Mouse (Mus musculus) stomach, postnatal 0 days (tissue): Measurements from ENCODE around the gene Rph3a. TPM values are rescaled to one million over a fixed set of nuclear protein-coding genes. Genes with fewer than 3 reads are reported as not detected.
"Not testable (repeated sequence)": the region's sequence is repeated elsewhere in the genome, so short reads cannot be mapped to it uniquely, and the experiment has no call there.

Source experiments
- ATAC-seq: fragments of 200-750 bp; cut with Nextera tagmentation; 2 replicates; pipeline ENCODE4 v1.8.0; 2017; ENCODE audit not compliant: low FRiP score, low TSS enrichment
- DNase-seq: peaks from one replicate; pipeline ENCODE4 v3.0.0-alpha.2; 2016; ENCODE audit warnings: low spot score
- H3K27ac ChIP-seq: fragments of 300-500 bp; sonication (generic); replicated peaks from 2 replicates; pipeline ENCODE4 v1.5.1; 2014; ENCODE audit warnings: mild to moderate bottlenecking, control low read depth
- H3K27me3 ChIP-seq: fragments of 300-500 bp; sonication (generic); 2 replicates; pipeline ENCODE4 v1.6.1; 2014; ENCODE audit warnings: low read length; ENCODE audit not compliant: control insufficient read depth, insufficient read depth
- H3K36me3 ChIP-seq: fragments of 300-500 bp; sonication (generic); 2 replicates; pipeline ENCODE4 v1.6.1; 2014; ENCODE audit warnings: low read length, mixed read lengths; ENCODE audit not compliant: control insufficient read depth, insufficient read depth
- H3K4me1 ChIP-seq: fragments of 300-500 bp; sonication (generic); replicated peaks from 2 replicates; pipeline ENCODE4 v1.6.1; 2014; ENCODE audit warnings: antibody characterized with exemption; ENCODE audit not compliant: control insufficient read depth, insufficient read depth
- H3K4me2 ChIP-seq: fragments of 300-500 bp; sonication (generic); replicated peaks from 2 replicates; pipeline ENCODE4 v1.6.1; 2014; ENCODE audit warnings: low read depth, mild to moderate bottlenecking, control low read depth, moderate library complexity
- H3K4me3 ChIP-seq: fragments of 300-500 bp; sonication (generic); 2 replicates; pipeline ENCODE4 v1.5.1; 2014; ENCODE audit warnings: low read depth, low read length, control low read depth
- H3K9ac ChIP-seq: fragments of 300-500 bp; sonication (generic); 2 replicates; pipeline ENCODE4 v1.6.1; 2014; ENCODE audit warnings: mild to moderate bottlenecking, low read length, control low read depth, mixed read lengths
- H3K9me3 ChIP-seq: fragments of 300-500 bp; sonication (generic); 2 replicates; pipeline ENCODE4 v1.6.1; 2016; ENCODE audit warnings: low read length; ENCODE audit not compliant: control insufficient read depth
- CTCF ChIP-seq: IDR thresholded peaks from 2 replicates; pipeline ENCODE4 v1.5.1; 2016; ENCODE audit warnings: antibody characterized with exemption, low read depth, mild to moderate bottlenecking, moderate library complexity
- EP300 ChIP-seq: optimal IDR thresholded peaks from 2 replicates; pipeline ENCODE3; 2016; ENCODE audit warnings: antibody characterized with exemption
- WGBS: fragments of 180-500 bp; shearing (Covaris S2); extraction: QIAGEN DNeasy Blood & Tissue Kit; methylation state at CpG from one replicate; pipeline ENCODE4 v1.1.7; 2014; 5-methylcytosine and 5-hydroxymethylcytosine counted together
- polyA plus RNA-seq: library from polyadenylated mRNA; unstranded; fragments of >200 nt; fragmentation: Nextera tagmentation; extraction: Ambion mirVana; gene quantifications from 2 replicates; pipeline ENCODE4 v1.2.1, GENCODE M21; 2015

Rph3a gene
- polyA plus RNA-seq, 1 experiment from 2014 or later = 0.04 TPM

GRCm38 (mm10) chr5:120920296-120920695, 89.6 kb downstream of the Rph3a start:
- H3K4me1 ChIP-seq = no peaks in the 10 kb centered on the region
- H3K36me3 ChIP-seq = no peaks in the 10 kb centered on the region
- DNase-seq = no peak
- no peak overlapping the region for H3K9ac ChIP-seq
- TF ChIP-seq CTCF = no peak
- TF ChIP-seq EP300 = no peak
- no peak overlapping the region for H3K4me3 ChIP-seq
- no peak overlapping the region for H3K27ac ChIP-seq
- no peaks in the 10 kb centered on the region for H3K27me3 ChIP-seq
- no peak overlapping the region for H3K4me2 ChIP-seq
- WGBS = 76% methylated on average over 3 of the region's 3 CpGs
- ATAC-seq = no peak
- no peaks in the 10 kb centered on the region for H3K9me3 ChIP-seq

- not testable (repeated sequence) for H3K9ac ChIP-seq, H3K4me1 ChIP-seq, H3K36me3 ChIP-seq, H3K27me3 ChIP-seq, H3K27ac ChIP-seq, ATAC-seq, H3K4me2 ChIP-seq, H3K9me3 ChIP-seq, H3K4me3 ChIP-seq, DNase-seq
- 63% methylated on average over 2 of the region's 2 CpGs for WGBS
These were observed 90.5 kb downstream of the Rph3a start for GRCm38 (mm10) chr5:120919156-120919935.

GRCm38 (mm10) chr5:120914204-120914603, 95.7 kb downstream of the Rph3a start, which contains the start of gene Oas1d:
TSS of gene Oas1d (plus strand) at chr5:120914536.
- H3K4me1 ChIP-seq, H3K4me2 ChIP-seq, DNase-seq, H3K27me3 ChIP-seq, ATAC-seq, H3K9ac ChIP-seq, H3K36me3 ChIP-seq, H3K4me3 ChIP-seq, H3K9me3 ChIP-seq, H3K27ac ChIP-seq: not testable (repeated sequence)
- 41% methylated on average over 8 of the region's 8 CpGs for WGBS
- TF ChIP-seq CTCF = peak; percentile 34

- Histone ChIP-seq H3K4me1 (no peaks in the 10 kb centered on the region), H3K27ac (no peak overlapping the region), H3K9ac (no peak overlapping the region), H3K4me3 (no peak overlapping the region), H3K36me3 (no peaks in the 10 kb centered on the region), H3K4me2 (no peak overlapping the region), H3K27me3 (no peaks in the 10 kb centered on the region), H3K9me3 (no peaks in the 10 kb centered on the region)
- no peak for TF ChIP-seq CTCF
- TF ChIP-seq EP300 = no peak
- 52% methylated on average over 7 of the region's 7 CpGs for WGBS
- DNase-seq (no peak), ATAC-seq (no peak)
These were observed 101.5 kb downstream of the Rph3a start for GRCm38 (mm10) chr5:120908196-120908920.

DNA sequence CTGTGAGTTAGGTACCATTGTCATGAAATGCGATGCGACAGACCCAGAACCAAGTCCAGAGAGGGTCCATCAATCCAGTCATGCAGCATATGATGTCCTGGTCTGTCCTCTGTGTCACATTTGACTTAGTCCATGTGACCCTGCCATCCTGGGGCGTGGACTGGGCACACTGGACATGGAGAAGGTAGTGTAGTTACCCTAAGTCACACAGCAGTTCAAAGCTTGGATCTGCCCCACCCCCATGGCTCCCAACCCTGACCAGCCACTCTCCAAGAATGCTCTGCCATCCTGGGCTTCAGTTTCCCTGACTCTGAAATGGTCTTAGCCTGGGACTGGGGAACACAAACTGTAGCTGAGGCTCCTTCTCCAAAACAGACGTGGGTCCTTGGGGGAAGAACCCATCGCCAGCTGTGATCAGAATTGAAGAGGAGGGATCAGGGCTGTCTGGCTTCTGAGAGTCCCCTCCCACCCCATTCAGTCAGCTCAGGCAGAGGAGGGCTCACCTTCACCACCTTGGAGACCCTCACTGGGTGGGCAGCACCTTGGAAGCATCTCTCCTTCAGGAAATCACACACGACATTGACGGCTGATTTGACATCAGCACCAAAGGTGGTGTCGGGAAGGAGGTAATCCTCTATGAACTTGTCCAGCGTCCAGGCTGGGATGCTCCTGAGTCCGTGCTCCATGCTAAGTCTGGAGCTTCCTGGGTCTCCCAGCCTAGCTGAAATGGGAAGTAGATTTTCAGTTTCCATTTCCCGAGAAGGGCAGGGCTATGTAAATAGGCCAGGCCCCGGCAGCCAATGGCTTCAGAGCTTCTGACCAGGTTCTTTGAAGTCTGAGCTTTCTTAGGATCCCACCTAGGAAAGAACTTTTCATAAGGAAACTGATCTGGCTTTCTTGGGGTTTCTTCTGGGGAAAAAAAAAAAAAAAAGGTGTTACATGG, 102.8 kb downstream of the Rph3a start, which contains the start of gene Oas1a:
Gene Oas1a, minus strand, starts transcription at position 731 of the 943 bp plus-strand sequence.
- WGBS = 35% methylated on average over 8 of the region's 12 CpGs
- peak; percentile 41 for DNase-seq
- H3K4me2 ChIP-seq = 0 out of 2 replicates have a peak within 1 kb of the TSS, but pooled peaks have one; percentile 14

More for the DNA sequence above, 102.8 kb downstream of the Rph3a start, which contains the start of gene Oas1a:
- H3K27ac ChIP-seq, H3K9ac ChIP-seq, H3K4me3 ChIP-seq, H3K27me3 ChIP-seq, H3K4me1 ChIP-seq, H3K36me3 ChIP-seq, H3K9me3 ChIP-seq: not testable (repeated sequence)
- peak; percentile 56; the same call in 1 of the 2 replicates for ATAC-seq
